Mouse (Mus musculus) cerebellum, postnatal 4 days (tissue): ENCODE data around the gene Btbd35f21.
"Not testable (repeated sequence)": the region's sequence is repeated elsewhere in the genome, so short reads cannot be mapped to it uniquely, and the experiment has no call there.

Source experiments
- DNase-seq, 2 experiments: peaks; one replicate each; pipeline ENCODE4 v3.0.0; 2022; ENCODE audit warnings: low spot score in 2 of 2, mixed read lengths in 1 of 2

Btbd35f21 gene

DNA sequence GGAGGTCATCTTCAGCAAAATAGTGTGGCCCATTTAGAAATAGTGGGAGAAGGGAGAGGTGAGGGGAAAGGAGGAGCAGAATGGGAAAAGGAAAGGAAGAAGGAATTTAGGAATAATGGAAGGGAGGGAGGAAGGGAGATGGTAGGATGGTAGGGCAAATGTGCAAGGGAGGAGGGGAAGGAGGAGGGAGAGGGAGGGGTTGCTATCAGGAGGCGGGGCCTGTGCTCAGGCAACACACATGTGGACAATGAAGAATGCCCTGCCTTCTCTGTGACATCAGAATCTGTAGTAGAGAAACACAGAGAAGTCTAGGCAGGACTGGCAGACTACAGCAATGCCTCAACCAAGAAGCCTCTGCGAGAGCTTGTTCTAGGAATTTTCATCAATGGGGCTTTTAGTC, at the start of gene Btbd35f21:
Btbd35f21 (plus strand) TSS at position 301 of the 400 bp plus-strand sequence.
- DNase-seq: not testable (repeated sequence)
